Mouse (Mus musculus) lung, embryonic 14.5 days (tissue): Measurements from ENCODE around the gene Inppl1. TPM values are rescaled to one million over a fixed set of nuclear protein-coding genes. Genes with fewer than 3 reads are reported as not detected.

Source experiments
- ATAC-seq: fragments of 200-750 bp; cut with Nextera tagmentation; 2 replicates; pipeline ENCODE4 v1.8.0; 2017; ENCODE audit warnings: mild to moderate bottlenecking, moderate TSS enrichment, moderate library complexity; ENCODE audit not compliant: insufficient read depth
- DNase-seq: peaks from one replicate; pipeline ENCODE4 v3.0.0-alpha.2; 2015
- H3K27ac ChIP-seq: fragments of 300-500 bp; sonication (generic); 2 replicates; pipeline ENCODE4 v1.5.1; 2014; ENCODE audit warnings: low read depth, mild to moderate bottlenecking, moderate library complexity
- H3K27me3 ChIP-seq: fragments of 300-500 bp; sonication (generic); 2 replicates; pipeline ENCODE4 v1.6.1; 2014; ENCODE audit warnings: low read length, control low read depth; ENCODE audit not compliant: insufficient read depth
- H3K36me3 ChIP-seq: fragments of 300-500 bp; sonication (generic); 2 replicates; pipeline ENCODE4 v1.6.1; 2014; ENCODE audit warnings: control low read depth; ENCODE audit not compliant: insufficient read depth
- H3K4me1 ChIP-seq: fragments of 300-500 bp; sonication (generic); 2 replicates; pipeline ENCODE4 v1.6.1; 2014; ENCODE audit warnings: antibody characterized with exemption, control low read depth; ENCODE audit not compliant: insufficient read depth
- H3K4me2 ChIP-seq: fragments of 300-500 bp; sonication (generic); 2 replicates; pipeline ENCODE4 v1.6.1; 2014; ENCODE audit warnings: mild to moderate bottlenecking
- H3K4me3 ChIP-seq: fragments of 300-500 bp; sonication (generic); 2 replicates; pipeline ENCODE4 v1.5.1; 2014; ENCODE audit warnings: low read depth, low read length
- H3K9ac ChIP-seq: fragments of 300-500 bp; sonication (generic); 2 replicates; pipeline ENCODE4 v1.6.1; 2014
- H3K9me3 ChIP-seq: fragments of 300-500 bp; sonication (generic); 2 replicates; pipeline ENCODE4 v1.6.1; 2016; ENCODE audit warnings: low read depth, low read length, control low read depth
- CTCF ChIP-seq: IDR thresholded peaks from 2 replicates; pipeline ENCODE4 v1.5.1; 2016; ENCODE audit warnings: antibody characterized with exemption, low read depth
- WGBS: fragments of 180-500 bp; shearing (Covaris S2); extraction: QIAGEN DNeasy Blood & Tissue Kit; methylation state at CpG from one replicate; pipeline ENCODE4 v1.1.7; 2014; 5-methylcytosine and 5-hydroxymethylcytosine counted together
- polyA plus RNA-seq: library from polyadenylated mRNA; unstranded; fragments of >200 nt; fragmentation: Nextera tagmentation; extraction: Ambion mirVana; gene quantifications from 2 replicates; pipeline ENCODE4 v1.2.1, GENCODE M21; 2014

The Inppl1 gene
- polyA plus RNA-seq, 1 experiment from 2014 or later: 37.4 TPM

- Histone ChIP-seq H3K36me3 (no peaks in the 10 kb centered on the region), H3K9ac (no peak overlapping the region), H3K9me3 (no peaks in the 10 kb centered on the region), H3K27me3 (no peaks in the 10 kb centered on the region), H3K4me1 (no peaks in the 10 kb centered on the region), H3K27ac (no peak overlapping the region), H3K4me3 (no peak overlapping the region), H3K4me2 (no peak overlapping the region)
- DNase-seq (no peak), ATAC-seq (no peak)
- TF ChIP-seq CTCF: no peak
These were observed 22.9 kb upstream of the Inppl1 start for GRCm38 (mm10) chr7:101860978-101861377.

- Histone ChIP-seq H3K4me3 (no peak overlapping the region), H3K4me2 (no peak overlapping the region), H3K27me3 (no peaks in the 10 kb centered on the region), H3K4me1 (no peaks in the 10 kb centered on the region), H3K9ac (no peak overlapping the region), H3K9me3 (no peaks in the 10 kb centered on the region), H3K36me3 (no peaks in the 10 kb centered on the region), H3K27ac (no peak overlapping the region)
- DNase-seq (no peak), ATAC-seq (no peak; the same call in 1 of the 2 replicates)
- 73% methylated on average over 9 of the region's 9 CpGs for WGBS
- no peak for TF ChIP-seq CTCF
These were observed 20.3 kb upstream of the Inppl1 start for GRCm38 (mm10) chr7:101858362-101858761.

DNA sequence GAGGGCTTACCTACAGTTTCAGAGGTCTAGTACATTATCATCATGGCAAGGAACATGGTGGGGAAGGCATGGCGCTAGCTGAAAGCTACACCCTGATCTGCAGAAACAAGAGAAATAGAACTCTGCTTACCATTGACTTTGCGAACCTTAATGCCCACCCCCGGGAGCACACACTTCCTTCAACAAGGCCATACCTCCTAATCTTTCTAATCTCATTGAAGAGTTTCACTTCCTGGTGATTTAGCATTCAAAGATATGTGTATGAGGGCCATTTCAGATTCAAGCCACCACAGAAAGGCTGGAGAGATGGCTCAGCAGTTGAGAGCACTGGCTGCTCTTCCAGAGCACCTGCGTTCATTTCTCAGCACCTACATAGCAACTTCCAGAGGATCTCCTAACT lies 19.1 kb upstream of the Inppl1 start, which contains the start of gene Folr2:
Folr2 (minus strand) TSS at position 101 of the 400 bp plus-strand sequence.
- WGBS: 86% methylated on average over 4 of the region's 4 CpGs
- Histone ChIP-seq H3K9ac (no peak within 1 kb of the TSS), H3K4me2 (no peak within 1 kb of the TSS), H3K4me3 (no peak within 1 kb of the TSS), H3K9me3 (no peaks in the 10 kb centered on the region), H3K36me3 (no peaks in the 10 kb centered on the region), H3K27me3 (no peaks in the 10 kb centered on the region), H3K27ac (no peak within 1 kb of the TSS), H3K4me1 (no peaks in the 10 kb centered on the region)
- no peak for TF ChIP-seq CTCF
- no peak for DNase-seq
- ATAC-seq: no peak

GRCm38 (mm10) chr7:101853816-101854215 lies 15.8 kb upstream of the Inppl1 start:
- DNase-seq: no peak
- ATAC-seq: no peak
- Histone ChIP-seq H3K4me2 (no peak overlapping the region), H3K9me3 (no peaks in the 10 kb centered on the region), H3K4me1 (no peaks in the 10 kb centered on the region), H3K36me3 (no peaks in the 10 kb centered on the region), H3K27me3 (no peaks in the 10 kb centered on the region), H3K9ac (no peak overlapping the region), H3K27ac (no peak overlapping the region), H3K4me3 (no peak overlapping the region)
- 72% methylated on average over 2 of the region's 2 CpGs for WGBS
- no peak for TF ChIP-seq CTCF

DNA sequence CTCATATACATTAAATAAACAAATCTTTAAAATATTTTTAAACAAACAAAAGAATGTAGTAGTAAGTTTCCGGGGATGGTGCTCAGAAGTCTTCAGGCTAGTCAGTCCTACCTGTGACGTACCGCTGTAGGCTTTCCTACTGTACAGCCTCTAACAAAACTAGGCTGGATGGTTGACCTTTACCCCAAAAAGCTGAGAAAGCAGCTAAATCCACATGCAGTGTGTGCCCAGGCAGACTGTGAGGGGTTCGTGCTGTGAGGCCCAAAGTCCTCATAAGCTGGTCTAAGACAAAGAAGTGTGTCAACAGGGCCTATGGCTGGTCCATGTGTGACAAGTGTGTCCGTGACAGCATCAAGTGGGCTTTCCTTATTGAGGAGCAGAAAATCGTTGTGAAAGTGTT lies 14.8 kb upstream of the Inppl1 start:
- 76% methylated on average over 6 of the region's 6 CpGs for WGBS
- no peak for TF ChIP-seq CTCF
- H3K9ac ChIP-seq: no peak overlapping the region
- H3K36me3 ChIP-seq: no peaks in the 10 kb centered on the region
- DNase-seq (no peak), ATAC-seq (no peak)
- H3K4me1 ChIP-seq: no peaks in the 10 kb centered on the region
- H3K4me3 ChIP-seq: no peak overlapping the region
- H3K4me2 ChIP-seq: no peak overlapping the region
- no peaks in the 10 kb centered on the region for H3K27me3 ChIP-seq
- no peak overlapping the region for H3K27ac ChIP-seq
- no peaks in the 10 kb centered on the region for H3K9me3 ChIP-seq

- H3K36me3 ChIP-seq: no peaks in the 10 kb centered on the region
- H3K27me3 ChIP-seq: no peaks in the 10 kb centered on the region
- no peak for ATAC-seq
- no peaks in the 10 kb centered on the region for H3K9me3 ChIP-seq
- H3K4me2 ChIP-seq: no peak overlapping the region
- H3K4me1 ChIP-seq: no peaks in the 10 kb centered on the region
- no peak for DNase-seq
- H3K27ac ChIP-seq: no peak overlapping the region
- no peak overlapping the region for H3K9ac ChIP-seq
- H3K4me3 ChIP-seq: no peak overlapping the region
- TF ChIP-seq CTCF: no peak
- 80% methylated on average over 6 of the region's 6 CpGs for WGBS
These were observed 13.7 kb upstream of the Inppl1 start for GRCm38 (mm10) chr7:101851689-101852088.

DNA sequence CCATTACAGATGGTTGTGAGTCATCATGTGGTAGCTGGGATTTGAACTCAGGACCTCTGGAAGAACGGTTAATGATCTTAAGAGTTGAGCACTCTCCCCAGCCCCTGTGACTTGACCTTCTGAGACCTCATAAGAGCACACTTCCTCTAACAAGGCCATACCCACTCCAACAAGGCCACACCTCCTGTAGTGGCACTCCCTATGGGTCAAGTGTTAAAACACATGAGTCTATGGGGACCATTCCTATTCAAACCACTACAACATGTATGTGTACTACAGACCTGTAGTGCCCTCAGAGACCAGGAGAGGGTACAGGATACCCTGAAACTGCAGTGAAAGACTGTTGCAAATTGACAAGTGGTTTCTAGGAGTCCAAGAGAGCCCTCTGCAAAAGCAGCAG lies 9.9 kb upstream of the Inppl1 start:
- no peaks in the 10 kb centered on the region for H3K36me3 ChIP-seq
- no peak overlapping the region for H3K27ac ChIP-seq
- WGBS: 92% methylated on average over 1 of the region's 1 CpGs
- H3K27me3 ChIP-seq: no peaks in the 10 kb centered on the region
- H3K4me1 ChIP-seq: no peaks in the 10 kb centered on the region
- DNase-seq: no peak
- H3K4me2 ChIP-seq: no peak overlapping the region
- H3K9me3 ChIP-seq: no peaks in the 10 kb centered on the region
- ATAC-seq: no peak
- H3K9ac ChIP-seq: no peak overlapping the region
- no peak overlapping the region for H3K4me3 ChIP-seq
- TF ChIP-seq CTCF: no peak

- 45% methylated on average over 6 of the region's 6 CpGs for WGBS
These were observed 6.2 kb upstream of the Inppl1 start for GRCm38 (mm10) chr7:101844186-101844585.

More at GRCm38 (mm10) chr7:101844186-101844585, 6.2 kb upstream of the Inppl1 start:
- ATAC-seq: no peak
- no peak for DNase-seq
- no peak overlapping the region for H3K4me2 ChIP-seq
- H3K27me3 ChIP-seq: no peaks in the 10 kb centered on the region
- no peak overlapping the region for H3K9ac ChIP-seq
- no peaks in the 10 kb centered on the region for H3K9me3 ChIP-seq
- TF ChIP-seq CTCF: no peak
- H3K36me3 ChIP-seq: no peaks in the 10 kb centered on the region
- H3K4me1 ChIP-seq: no peaks in the 10 kb centered on the region
- H3K27ac ChIP-seq: no peak overlapping the region
- H3K4me3 ChIP-seq: no peak overlapping the region
